Mouse (Mus musculus): ENCODE measurements around the gene 1810013L24Rik. TPM values are rescaled to one million over a fixed set of nuclear protein-coding genes. Genes with fewer than 3 reads are reported as not detected.

Gene 1810013L24Rik
- polyA plus RNA-seq, 1 experiment from 2014 or later = 25.5 TPM

DNA sequence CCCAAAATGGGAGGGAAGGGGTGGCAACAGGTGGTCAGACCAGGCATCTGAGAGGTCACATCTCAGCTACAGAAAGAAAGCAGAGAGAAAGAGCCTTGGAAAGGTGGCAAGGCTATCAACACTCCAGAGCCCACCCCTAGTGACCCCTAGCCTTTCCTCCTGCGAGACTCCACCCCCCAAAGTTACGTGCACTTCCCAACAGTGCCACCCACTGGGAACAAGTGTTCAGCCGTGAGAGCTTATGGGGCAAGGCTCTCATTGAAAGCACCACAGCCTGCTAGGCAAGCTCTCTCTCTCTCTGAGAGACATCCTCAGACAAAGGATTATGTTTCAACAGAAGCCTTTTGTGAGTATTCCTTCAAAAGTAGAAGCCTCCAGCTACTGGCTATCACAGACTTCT lies 34.9 kb upstream of the 1810013L24Rik start:
- DNase-seq = no peak
- H3K4me3 ChIP-seq (replicated peaks; ENCODE audit: low read depth, low read length) = no peak overlapping the region
- no peak for ATAC-seq (ENCODE audit: low FRiP score, low TSS enrichment)
- no peaks in the 10 kb centered on the region for H3K36me3 ChIP-seq (ENCODE audit: control insufficient read depth, insufficient read depth, low read length)
- no peak overlapping the region for H3K9ac ChIP-seq (replicated peaks; ENCODE audit: low read length)
- H3K27ac ChIP-seq (replicated peaks; ENCODE audit: low read depth, low read length) = no peak overlapping the region
- peaks cover 4% of the 10 kb centered on the region; the same call in 1 of the 2 replicates for H3K9me3 ChIP-seq (ENCODE audit: control insufficient read depth, low read length)
- 5% methylated on average over 3 of the region's 3 CpGs for WGBS
- H3K27me3 ChIP-seq (ENCODE audit: control insufficient read depth, insufficient read depth, low read length) = no peaks in the 10 kb centered on the region
- no peak overlapping the region for H3K4me2 ChIP-seq (ENCODE audit: low read length)
- H3K4me1 ChIP-seq (ENCODE audit: control insufficient read depth, insufficient read depth, low read length) = no peaks in the 10 kb centered on the region

DNA sequence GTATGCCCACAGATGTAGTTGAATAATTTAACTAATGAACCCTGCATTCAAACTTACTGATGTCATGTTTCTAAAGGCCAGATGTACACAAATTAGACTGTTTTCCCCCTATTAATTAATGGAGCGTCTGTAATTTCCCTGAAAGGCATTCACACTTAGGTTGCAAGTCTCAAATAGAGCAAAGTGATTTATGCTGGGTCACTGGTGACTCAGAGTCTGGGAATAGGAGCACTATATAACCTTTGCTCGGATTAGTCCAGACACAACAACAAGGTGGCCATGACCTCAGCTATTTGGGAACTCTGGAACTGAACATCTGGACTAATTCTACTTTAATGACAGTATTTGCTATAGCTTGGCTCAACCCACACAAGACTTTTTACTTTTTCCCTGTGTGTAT lies 34.0 kb upstream of the 1810013L24Rik start:
- H3K36me3 ChIP-seq (ENCODE audit: control insufficient read depth, insufficient read depth, low read length) = no peaks in the 10 kb centered on the region
- no peak overlapping the region for H3K9ac ChIP-seq (replicated peaks; ENCODE audit: low read length)
- no peaks in the 10 kb centered on the region for H3K4me1 ChIP-seq (ENCODE audit: control insufficient read depth, insufficient read depth, low read length)
- DNase-seq (no peak), ATAC-seq (ENCODE audit: low FRiP score, low TSS enrichment) (no peak)
- no peaks in the 10 kb centered on the region for H3K27me3 ChIP-seq (ENCODE audit: control insufficient read depth, insufficient read depth, low read length)
- no peak overlapping the region for H3K4me3 ChIP-seq (replicated peaks; ENCODE audit: low read depth, low read length)
- H3K4me2 ChIP-seq (ENCODE audit: low read length) = no peak overlapping the region
- peaks cover 7% of the 10 kb centered on the region; the same call in 1 of the 2 replicates for H3K9me3 ChIP-seq (ENCODE audit: control insufficient read depth, low read length)
- WGBS = 89% methylated on average over 2 of the region's 2 CpGs
- no peak overlapping the region for H3K27ac ChIP-seq (replicated peaks; ENCODE audit: low read depth, low read length)

DNA sequence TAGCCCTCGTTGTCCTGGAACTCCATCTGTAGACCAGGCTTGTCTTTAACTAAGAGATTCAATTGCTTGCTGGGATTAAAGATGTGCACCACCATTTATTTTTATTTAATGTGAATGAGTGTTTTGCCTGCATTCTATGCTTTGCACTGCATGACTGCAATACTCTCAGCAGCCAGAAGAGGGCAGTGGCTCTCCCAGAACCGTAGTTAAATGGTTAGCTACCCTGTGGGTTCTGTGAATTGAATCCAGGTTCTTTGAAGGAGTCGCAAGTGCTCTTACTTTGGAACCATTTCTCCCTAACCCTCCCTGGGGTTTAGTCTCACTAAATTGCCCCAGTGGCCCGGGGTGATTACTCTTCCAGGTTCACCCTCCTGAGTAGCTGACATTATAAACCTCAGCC lies 23.2 kb upstream of the 1810013L24Rik start:
- no peak overlapping the region for H3K27ac ChIP-seq (replicated peaks; ENCODE audit: low read depth, low read length)
- H3K4me1 ChIP-seq (ENCODE audit: control insufficient read depth, insufficient read depth, low read length) = no peaks in the 10 kb centered on the region
- H3K9ac ChIP-seq (replicated peaks; ENCODE audit: low read length) = no peak overlapping the region
- H3K4me2 ChIP-seq (ENCODE audit: low read length) = no peak overlapping the region
- H3K27me3 ChIP-seq (ENCODE audit: control insufficient read depth, insufficient read depth, low read length) = no peaks in the 10 kb centered on the region
- DNase-seq = peak; percentile 61
- no peak for ATAC-seq (ENCODE audit: low FRiP score, low TSS enrichment)
- H3K9me3 ChIP-seq (ENCODE audit: control insufficient read depth, low read length) = no peaks in the 10 kb centered on the region
- no peaks in the 10 kb centered on the region for H3K36me3 ChIP-seq (ENCODE audit: control insufficient read depth, insufficient read depth, low read length)
- 17% methylated on average over 4 of the region's 4 CpGs for WGBS
- no peak overlapping the region for H3K4me3 ChIP-seq (replicated peaks; ENCODE audit: low read depth, low read length)

DNA sequence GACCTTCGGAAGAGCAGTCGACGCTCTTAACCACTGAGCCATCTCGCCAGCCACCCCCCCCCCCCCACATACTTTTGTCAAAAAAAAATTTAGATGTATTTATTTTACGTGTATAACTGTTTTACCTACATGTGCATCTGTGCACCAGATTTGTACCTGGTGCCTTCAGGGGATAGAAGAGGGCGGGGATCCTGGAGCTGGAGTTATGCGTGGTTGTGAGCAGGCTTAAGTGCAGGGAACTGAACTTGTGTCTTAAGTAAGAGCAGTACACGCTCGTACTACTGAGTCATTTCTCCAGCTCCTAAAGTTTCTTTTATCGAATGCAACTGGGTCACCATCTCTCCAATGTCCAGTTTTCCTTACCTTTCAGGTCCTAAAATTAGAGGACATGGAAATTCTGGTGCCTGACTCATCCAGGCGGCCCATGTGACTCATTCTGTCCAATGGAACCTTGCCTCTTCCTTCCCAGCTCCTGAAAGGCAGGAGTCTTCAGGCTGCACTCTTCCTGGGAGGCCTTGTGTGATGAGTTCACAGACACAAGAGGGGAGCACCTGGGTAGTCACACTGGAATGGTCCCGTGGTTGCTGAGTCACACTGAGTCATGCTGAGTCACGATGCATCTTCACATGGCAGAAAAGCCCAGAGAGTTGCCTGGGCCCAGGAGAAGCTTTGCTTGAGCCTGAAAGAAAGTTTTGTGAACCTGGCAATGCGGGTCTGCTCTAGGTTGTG lies 19.3 kb upstream of the 1810013L24Rik start:
- Histone ChIP-seq H3K4me3 (replicated peaks; ENCODE audit: low read depth, low read length) (no peak overlapping the region), H3K9ac (replicated peaks; ENCODE audit: low read length) (no peak overlapping the region), H3K4me1 (ENCODE audit: control insufficient read depth, insufficient read depth, low read length) (no peaks in the 10 kb centered on the region), H3K27ac (replicated peaks; ENCODE audit: low read depth, low read length) (no peak overlapping the region), H3K36me3 (ENCODE audit: control insufficient read depth, insufficient read depth, low read length) (no peaks in the 10 kb centered on the region), H3K9me3 (ENCODE audit: control insufficient read depth, low read length) (no peaks in the 10 kb centered on the region), H3K4me2 (ENCODE audit: low read length) (no peak overlapping the region), H3K27me3 (ENCODE audit: control insufficient read depth, insufficient read depth, low read length) (no peaks in the 10 kb centered on the region)
- ATAC-seq (ENCODE audit: low FRiP score, low TSS enrichment) = no peak
- 91% methylated on average over 14 of the region's 14 CpGs for WGBS
- DNase-seq = no peak

DNA sequence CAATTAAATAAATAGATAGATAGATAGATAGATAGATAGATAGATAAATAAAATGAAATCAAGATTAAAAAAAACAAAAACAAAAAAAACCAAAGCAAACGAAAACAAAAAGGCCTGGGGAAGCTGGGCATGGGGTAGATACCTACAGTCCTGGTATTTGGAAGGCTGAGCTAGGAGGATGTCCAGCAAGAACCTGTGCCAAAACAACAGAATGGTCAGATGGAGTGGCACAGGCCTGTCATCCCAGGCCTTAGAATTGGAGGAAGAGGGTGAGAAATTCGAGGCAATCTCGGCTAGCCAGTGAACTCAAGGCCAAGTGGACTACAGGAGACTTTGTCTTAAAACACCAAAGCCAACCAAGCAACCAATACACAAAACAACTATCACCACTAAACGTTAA lies 12.0 kb upstream of the 1810013L24Rik start:
- ATAC-seq (ENCODE audit: low FRiP score, low TSS enrichment) = no peak
- 94% methylated on average over 4 of the region's 4 CpGs for WGBS
- H3K9me3 ChIP-seq (ENCODE audit: control insufficient read depth, low read length) = no peaks in the 10 kb centered on the region
- H3K4me2 ChIP-seq (ENCODE audit: low read length) = no peak overlapping the region
- H3K36me3 ChIP-seq (ENCODE audit: control insufficient read depth, insufficient read depth, low read length) = no peaks in the 10 kb centered on the region
- no peak overlapping the region for H3K9ac ChIP-seq (replicated peaks; ENCODE audit: low read length)
- no peak overlapping the region for H3K27ac ChIP-seq (replicated peaks; ENCODE audit: low read depth, low read length)
- DNase-seq = no peak
- H3K27me3 ChIP-seq (ENCODE audit: control insufficient read depth, insufficient read depth, low read length) = no peaks in the 10 kb centered on the region
- H3K4me3 ChIP-seq (replicated peaks; ENCODE audit: low read depth, low read length) = no peak overlapping the region
- no peaks in the 10 kb centered on the region for H3K4me1 ChIP-seq (ENCODE audit: control insufficient read depth, insufficient read depth, low read length)

DNA sequence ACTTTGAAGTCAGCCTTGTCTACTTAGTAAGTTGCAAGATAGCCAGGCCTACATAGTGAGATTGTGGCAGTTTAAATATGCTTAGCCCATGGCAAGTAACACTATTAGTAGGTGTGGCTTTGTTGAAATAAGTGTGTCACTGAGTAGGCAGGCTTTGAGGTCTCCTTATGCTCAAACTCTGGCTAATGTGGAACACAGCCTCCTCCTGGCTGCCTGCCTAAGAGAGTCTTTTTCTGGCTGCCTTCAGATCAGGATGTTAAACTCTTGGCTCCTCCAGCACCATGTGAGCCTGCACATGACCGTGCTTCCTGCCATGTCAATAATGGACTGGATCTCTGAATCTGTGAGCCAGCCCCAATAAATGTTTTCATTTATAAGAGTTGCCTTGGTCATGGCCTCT lies 8.5 kb upstream of the 1810013L24Rik start:
- DNase-seq (no peak), ATAC-seq (ENCODE audit: low FRiP score, low TSS enrichment) (no peak)

DNA sequence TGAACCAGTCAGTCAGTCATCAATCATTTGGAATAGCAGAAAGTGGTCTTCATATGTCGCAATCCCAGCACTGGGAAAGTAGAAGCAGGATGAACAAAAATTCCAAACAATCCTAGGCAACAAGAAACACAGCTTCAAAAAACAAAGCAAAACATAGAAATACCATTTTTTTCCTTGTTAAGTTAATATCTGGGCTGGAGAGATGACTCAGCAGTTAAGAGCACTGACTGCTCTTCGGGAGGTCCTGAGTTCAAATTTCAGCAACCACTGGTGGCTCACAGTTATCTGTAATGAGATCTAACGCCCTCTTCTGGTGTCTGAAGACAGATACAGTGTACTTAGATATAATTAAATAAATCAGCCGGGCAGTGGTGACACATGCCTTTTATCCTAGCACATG lies 7.3 kb upstream of the 1810013L24Rik start:
- Histone ChIP-seq H3K4me1 (ENCODE audit: control insufficient read depth, insufficient read depth, low read length) (no peaks in the 10 kb centered on the region), H3K9ac (replicated peaks; ENCODE audit: low read length) (no peak overlapping the region), H3K27ac (replicated peaks; ENCODE audit: low read depth, low read length) (no peak overlapping the region), H3K36me3 (ENCODE audit: control insufficient read depth, insufficient read depth, low read length) (no peaks in the 10 kb centered on the region), H3K27me3 (ENCODE audit: control insufficient read depth, insufficient read depth, low read length) (no peaks in the 10 kb centered on the region), H3K9me3 (ENCODE audit: control insufficient read depth, low read length) (no peaks in the 10 kb centered on the region), H3K4me2 (ENCODE audit: low read length) (no peak overlapping the region), H3K4me3 (replicated peaks; ENCODE audit: low read depth, low read length) (no peak overlapping the region)
- ATAC-seq (ENCODE audit: low FRiP score, low TSS enrichment) = no peak
- no peak for DNase-seq
- 78% methylated on average over 4 of the region's 4 CpGs for WGBS

More for the DNA sequence above, 8.5 kb upstream of the 1810013L24Rik start:
- Histone ChIP-seq H3K27me3 (ENCODE audit: control insufficient read depth, insufficient read depth, low read length) (no peaks in the 10 kb centered on the region), H3K4me3 (replicated peaks; ENCODE audit: low read depth, low read length) (no peak overlapping the region), H3K4me1 (ENCODE audit: control insufficient read depth, insufficient read depth, low read length) (no peaks in the 10 kb centered on the region), H3K4me2 (ENCODE audit: low read length) (no peak overlapping the region), H3K9me3 (ENCODE audit: control insufficient read depth, low read length) (no peaks in the 10 kb centered on the region), H3K9ac (replicated peaks; ENCODE audit: low read length) (no peak overlapping the region), H3K36me3 (ENCODE audit: control insufficient read depth, insufficient read depth, low read length) (no peaks in the 10 kb centered on the region), H3K27ac (replicated peaks; ENCODE audit: low read depth, low read length) (no peak overlapping the region)
- 86% methylated on average over 1 of the region's 1 CpGs for WGBS

DNA sequence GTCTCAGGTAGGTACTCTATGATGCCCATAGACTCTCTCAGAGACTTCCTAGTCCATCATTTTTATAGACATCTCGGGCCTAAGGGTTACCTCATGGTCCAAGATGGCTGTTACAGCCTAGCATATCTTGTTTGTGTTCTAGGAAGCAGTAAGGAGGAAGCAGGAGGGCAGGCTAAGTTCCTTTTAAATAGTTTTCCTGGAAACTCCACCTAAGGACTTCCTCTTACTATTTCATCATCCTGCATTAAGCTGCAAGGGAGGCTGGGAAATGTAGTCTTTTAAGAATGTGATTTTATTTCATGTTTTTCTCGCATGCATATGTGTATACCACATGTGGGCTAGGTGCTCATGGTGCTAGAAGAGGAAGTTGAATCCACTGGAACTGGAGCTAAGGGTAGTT lies 6.2 kb upstream of the 1810013L24Rik start:
- Histone ChIP-seq H3K36me3 (ENCODE audit: control insufficient read depth, insufficient read depth, low read length) (no peaks in the 10 kb centered on the region), H3K4me3 (replicated peaks; ENCODE audit: low read depth, low read length) (no peak overlapping the region), H3K4me1 (ENCODE audit: control insufficient read depth, insufficient read depth, low read length) (no peaks in the 10 kb centered on the region), H3K27ac (replicated peaks; ENCODE audit: low read depth, low read length) (no peak overlapping the region), H3K9ac (replicated peaks; ENCODE audit: low read length) (no peak overlapping the region), H3K4me2 (ENCODE audit: low read length) (no peak overlapping the region), H3K9me3 (ENCODE audit: control insufficient read depth, low read length) (no peaks in the 10 kb centered on the region), H3K27me3 (ENCODE audit: control insufficient read depth, insufficient read depth, low read length) (no peaks in the 10 kb centered on the region)
- 81% methylated on average over 2 of the region's 2 CpGs for WGBS
- ATAC-seq (ENCODE audit: low FRiP score, low TSS enrichment) = no peak
- peak; percentile 36 for DNase-seq

DNA sequence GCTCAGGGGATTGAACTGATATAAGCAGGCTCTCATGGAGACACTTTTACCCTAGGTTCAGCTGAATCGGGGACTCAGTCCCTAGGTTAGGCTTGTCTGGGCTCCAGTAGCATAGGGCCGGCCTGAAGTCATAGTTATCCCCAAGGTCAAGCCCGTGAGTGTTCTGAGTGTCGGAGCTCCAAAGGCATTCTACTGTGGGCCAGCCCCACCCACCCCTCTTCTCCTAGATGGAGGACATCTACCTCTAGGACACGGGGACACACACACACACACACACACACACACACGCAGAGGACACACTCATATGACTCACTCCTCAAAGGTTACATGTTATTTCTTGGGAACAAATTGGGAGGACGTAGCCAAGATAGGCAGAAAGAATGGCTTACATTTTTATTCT lies 2.5 kb upstream of the 1810013L24Rik start:
- DNase-seq (no peak), ATAC-seq (ENCODE audit: low FRiP score, low TSS enrichment) (no peak)
- Histone ChIP-seq H3K27me3 (ENCODE audit: control insufficient read depth, insufficient read depth, low read length) (no peaks in the 10 kb centered on the region), H3K9ac (replicated peaks; ENCODE audit: low read length) (no peak overlapping the region), H3K27ac (replicated peaks; ENCODE audit: low read depth, low read length) (no peak overlapping the region), H3K4me2 (ENCODE audit: low read length) (no peak overlapping the region), H3K4me1 (ENCODE audit: control insufficient read depth, insufficient read depth, low read length) (peaks cover 7% of the 10 kb centered on the region), H3K9me3 (ENCODE audit: control insufficient read depth, low read length) (no peaks in the 10 kb centered on the region), H3K36me3 (ENCODE audit: control insufficient read depth, insufficient read depth, low read length) (peaks cover 2% of the 10 kb centered on the region; the same call in 1 of the 2 replicates), H3K4me3 (replicated peaks; ENCODE audit: low read depth, low read length) (no peak overlapping the region)
- WGBS = 92% methylated on average over 7 of the region's 7 CpGs
